Mouse (Mus musculus) lung, adult 2 months (tissue): Measurements from ENCODE around the gene Treml2.

Source experiments
- CTCF ChIP-seq: fragments of 200-500 bp; IDR thresholded peaks from 2 replicates; pipeline ENCODE4 v1.5.1; 2011; ENCODE audit warnings: mild to moderate bottlenecking, low read length, control low read depth; ENCODE audit not compliant: insufficient read depth
- POLR2A ChIP-seq: fragments of 200-500 bp; IDR thresholded peaks from 2 replicates; pipeline ENCODE4 v1.6.1; 2011; ENCODE audit warnings: low read depth, mild to moderate bottlenecking, control low read depth, low read length, borderline replicate concordance; ENCODE audit errors: extremely low read depth

GRCm38 (mm10) chr17:48325093-48325492, 25.8 kb downstream of the Treml2 start:
- TF ChIP-seq CTCF, result no peak
- no peak for TF ChIP-seq POLR2A
